Mouse (Mus musculus): ENCODE data around the gene Lrp3. TPM values are rescaled to one million over a fixed set of nuclear protein-coding genes. Genes with fewer than 3 reads are reported as not detected.

Lrp3 gene
- total RNA-seq, 1 experiment from 2014 or later, result not detected

- ATAC-seq (ENCODE audit: extremely low read depth, insufficient number of reproducible peaks, low FRiP score, poor library complexity, severe bottlenecking), result no peak
Observed at GRCm38 (mm10) chr7:35198981-35199754, 16.1 kb downstream of the Lrp3 start.

GRCm38 (mm10) chr7:35197022-35197421 lies 18.3 kb downstream of the Lrp3 start:
- ATAC-seq (ENCODE audit: extremely low read depth, insufficient number of reproducible peaks, low FRiP score, poor library complexity, severe bottlenecking), result no peak

- no peak for ATAC-seq (ENCODE audit: extremely low read depth, insufficient number of reproducible peaks, low FRiP score, poor library complexity, severe bottlenecking)
Observed at GRCm38 (mm10) chr7:35191276-35191675, 24.0 kb downstream of the Lrp3 start.

- ATAC-seq (ENCODE audit: extremely low read depth, insufficient number of reproducible peaks, low FRiP score, poor library complexity, severe bottlenecking), result no peak
Observed at GRCm38 (mm10) chr7:35189699-35190098, 25.6 kb downstream of the Lrp3 start.

- no peak for ATAC-seq (ENCODE audit: extremely low read depth, insufficient number of reproducible peaks, low FRiP score, poor library complexity, severe bottlenecking)
Observed at GRCm38 (mm10) chr7:35185889-35186569, 29.3 kb downstream of the Lrp3 start, which contains the start of gene Slc7a10. TSS of gene Slc7a10 (plus strand) at chr7:35186385.

GRCm38 (mm10) chr7:35184833-35185724 lies 30.2 kb downstream of the Lrp3 start:
- ATAC-seq (ENCODE audit: extremely low read depth, insufficient number of reproducible peaks, low FRiP score, poor library complexity, severe bottlenecking), result no peak

GRCm38 (mm10) chr7:35176412-35177381 lies 38.6 kb downstream of the Lrp3 start:
- ATAC-seq (ENCODE audit: extremely low read depth, insufficient number of reproducible peaks, low FRiP score, poor library complexity, severe bottlenecking), result no peak

- ATAC-seq (ENCODE audit: extremely low read depth, insufficient number of reproducible peaks, low FRiP score, poor library complexity, severe bottlenecking), result no peak
Observed at GRCm38 (mm10) chr7:35175533-35175932, 39.8 kb downstream of the Lrp3 start.

- no peak for ATAC-seq (ENCODE audit: extremely low read depth, insufficient number of reproducible peaks, low FRiP score, poor library complexity, severe bottlenecking)
Observed at GRCm38 (mm10) chr7:35172519-35172918, 42.8 kb downstream of the Lrp3 start.

GRCm38 (mm10) chr7:35171867-35172382 lies 43.4 kb downstream of the Lrp3 start:
- ATAC-seq (ENCODE audit: extremely low read depth, insufficient number of reproducible peaks, low FRiP score, poor library complexity, severe bottlenecking), result peak; percentile 61

- peak; percentile 59 for ATAC-seq (ENCODE audit: extremely low read depth, insufficient number of reproducible peaks, low FRiP score, poor library complexity, severe bottlenecking)
Observed at GRCm38 (mm10) chr7:35169341-35169740, 46.0 kb downstream of the Lrp3 start.

GRCm38 (mm10) chr7:35167925-35168324 lies 47.4 kb downstream of the Lrp3 start:
- no peak for ATAC-seq (ENCODE audit: extremely low read depth, insufficient number of reproducible peaks, low FRiP score, poor library complexity, severe bottlenecking)

- no peak for ATAC-seq (ENCODE audit: extremely low read depth, insufficient number of reproducible peaks, low FRiP score, poor library complexity, severe bottlenecking)
Observed at GRCm38 (mm10) chr7:35166988-35167387, 48.3 kb downstream of the Lrp3 start.

- ATAC-seq (ENCODE audit: extremely low read depth, insufficient number of reproducible peaks, low FRiP score, poor library complexity, severe bottlenecking), result no peak
Observed at GRCm38 (mm10) chr7:35164131-35164530, 51.2 kb downstream of the Lrp3 start.

GRCm38 (mm10) chr7:35163600-35163999 lies 51.7 kb downstream of the Lrp3 start:
- ATAC-seq (ENCODE audit: extremely low read depth, insufficient number of reproducible peaks, low FRiP score, poor library complexity, severe bottlenecking), result no peak

- ATAC-seq (ENCODE audit: extremely low read depth, insufficient number of reproducible peaks, low FRiP score, poor library complexity, severe bottlenecking), result no peak
Observed at GRCm38 (mm10) chr7:35162443-35162842, 52.9 kb downstream of the Lrp3 start.

- ATAC-seq (ENCODE audit: extremely low read depth, insufficient number of reproducible peaks, low FRiP score, poor library complexity, severe bottlenecking), result no peak
Observed at GRCm38 (mm10) chr7:35157512-35157911, 57.8 kb downstream of the Lrp3 start.

Measured in neutrophil, adult 5-6 weeks (primary cell).